In genomic region chr9:110051869-110052661, GRCm38 (mm10) we compare ENCODE assay signal across 8 mouse cellular contexts.
A peak's percentile ranks its signal among the peaks of the same experiment; 100 is the strongest.
DNase-seq lines count a peak whose midpoint lies in the region; ATAC-seq and TF ChIP-seq lines count a peak whose summit lies in the region.

No protein-coding gene starts in this region.

- TF ChIP-seq CTCF in cortical plate, adult 2 months (IDR thresholded peaks at IDR 0.05; ENCODE audit: extremely low read depth, insufficient read depth, low read length): no peak

- peak overlapping the region; percentile 99 for H3K27ac ChIP-seq in cortical plate, adult 2 months (ENCODE audit: insufficient read depth, low read length)
- H3K27ac ChIP-seq in heart, embryonic 13.5 days (replicated peaks): peak overlapping the region; percentile 85

- H3K9me3 ChIP-seq in heart, embryonic 13.5 days: no peaks in the 10 kb centered on the region

- H3K27me3 ChIP-seq in heart, embryonic 13.5 days (replicated peaks): no peaks in the 10 kb centered on the region

- 52% methylated on average over 23 of the region's 23 CpGs for WGBS in heart, embryonic 13.5 days

- peak overlapping the region; percentile 49 for H3K4me2 ChIP-seq in heart, embryonic 13.5 days

- H3K4me3 ChIP-seq in cortical plate, adult 2 months (ENCODE audit: insufficient read depth, low read length): peak overlapping the region; percentile 64
- peak overlapping the region; percentile 5; the same call in 1 of the 2 replicates for H3K4me3 ChIP-seq in heart, embryonic 13.5 days

- ATAC-seq in heart, embryonic 13.5 days (ENCODE audit: extremely low read depth, insufficient number of reproducible peaks, low FRiP score, low TSS enrichment): no peak

- TF ChIP-seq POLR2A in cortical plate, adult 2 months (IDR thresholded peaks at IDR 0.05; ENCODE audit: extremely low read depth, insufficient read depth, low read length): peak; percentile 96

- H3K4me1 ChIP-seq in cortical plate, adult 2 months (ENCODE audit: control insufficient read depth, insufficient read depth, low read length): peaks cover 11% of the 10 kb centered on the region
- peaks cover 48% of the 10 kb centered on the region for H3K4me1 ChIP-seq in heart, embryonic 13.5 days

- H3K9ac ChIP-seq in heart, embryonic 13.5 days: peak overlapping the region; percentile 69

- DNase-seq in brain, adult 2 months (ENCODE audit: low read depth, low spot score): peak; percentile 97
- DNase-seq in left cerebral cortex, adult 18-20 months (ENCODE audit: low spot score in 2 of 2): peak; percentile 84 to 89
- DNase-seq in right cerebral cortex, adult 18-20 months: peak; percentile 93
- DNase-seq in ovary, postnatal 10 days (ENCODE audit: low spot score): no peak
- DNase-seq in natural killer cell, adult 2 months (ENCODE audit: low spot score in 2 of 2): no peak
- no peak for DNase-seq in thymus, postnatal 25 days

- H3K36me3 ChIP-seq in heart, embryonic 13.5 days: peaks cover 9% of the 10 kb centered on the region; the same call in 1 of the 2 replicates

Comparison
In these comparisons a context has a peak if more than half of its experiments do, and no peak if none do; other contexts are left out.
1. DNase-seq: peak in brain, adult 2 months (single experiment), left cerebral cortex, adult 18-20 months (2 of 2) and right cerebral cortex, adult 18-20 months (single experiment); none in ovary, postnatal 10 days (single experiment), natural killer cell, adult 2 months (0 of 2) and thymus, postnatal 25 days (single experiment).